Mouse (Mus musculus) forebrain, embryonic 14.5 days (tissue): ENCODE data around the gene 1500009C09Rik. TPM values are rescaled to one million over a fixed set of nuclear protein-coding genes. Genes with fewer than 3 reads are reported as not detected.

Experiments
- ATAC-seq: fragments of 200-750 bp; cut with Nextera tagmentation; 2 replicates; pipeline ENCODE4 v1.8.0; 2017; ENCODE audit warnings: mild to moderate bottlenecking, moderate library complexity
- DNase-seq: peaks from one replicate; pipeline ENCODE4 v3.0.0-alpha.2; 2015; ENCODE audit warnings: low spot score
- H3K27ac ChIP-seq: fragments of 300-500 bp; sonication (generic); 2 replicates; pipeline ENCODE4 v1.5.1; 2014; ENCODE audit warnings: low read depth, mild to moderate bottlenecking, control low read depth, low read length, moderate library complexity
- H3K27me3 ChIP-seq: fragments of 300-500 bp; sonication (generic); replicated peaks from 2 replicates; pipeline ENCODE4 v1.6.1; 2014; ENCODE audit warnings: low read length, control low read depth, mixed read lengths; ENCODE audit not compliant: control insufficient read depth, insufficient read depth
- H3K36me3 ChIP-seq: fragments of 300-500 bp; sonication (generic); 2 replicates; pipeline ENCODE4 v1.6.1; 2014; ENCODE audit warnings: low read length, control low read depth; ENCODE audit not compliant: control insufficient read depth, insufficient read depth
- H3K4me1 ChIP-seq: fragments of 300-500 bp; sonication (generic); 2 replicates; pipeline ENCODE4 v1.6.1; 2014; ENCODE audit warnings: antibody characterized with exemption, low read length, control low read depth; ENCODE audit not compliant: control insufficient read depth, insufficient read depth
- H3K4me2 ChIP-seq: fragments of 300-500 bp; sonication (generic); 2 replicates; pipeline ENCODE4 v1.6.1; 2014; ENCODE audit warnings: mild to moderate bottlenecking, control low read depth, low read length
- H3K4me3 ChIP-seq: fragments of 300-500 bp; sonication (generic); 2 replicates; pipeline ENCODE4 v1.5.1; 2014; ENCODE audit warnings: low read depth, low read length, control low read depth
- H3K9ac ChIP-seq: fragments of 300-500 bp; sonication (generic); 2 replicates; pipeline ENCODE4 v1.6.1; 2014; ENCODE audit warnings: mild to moderate bottlenecking, low read length, control low read depth, moderate library complexity
- H3K9me3 ChIP-seq: fragments of 300-500 bp; sonication (generic); replicated peaks from 2 replicates; pipeline ENCODE4 v1.6.1; 2016; ENCODE audit warnings: low read length, control low read depth, mixed read lengths; ENCODE audit not compliant: control insufficient read depth
- WGBS: fragments of 180-500 bp; shearing (Covaris S2); extraction: QIAGEN DNeasy Blood & Tissue Kit; methylation state at CpG from one replicate; pipeline ENCODE4 v1.1.7; 2014; 5-methylcytosine and 5-hydroxymethylcytosine counted together
- polyA plus RNA-seq: library from polyadenylated mRNA; unstranded; fragments of >200 nt; fragmentation: Nextera tagmentation; extraction: Ambion mirVana; gene quantifications from 2 replicates; pipeline ENCODE4 v1.2.1, GENCODE M21; 2014

Gene 1500009C09Rik
- polyA plus RNA-seq = 13.2 and 19.3 TPM in 2 replicates

DNA sequence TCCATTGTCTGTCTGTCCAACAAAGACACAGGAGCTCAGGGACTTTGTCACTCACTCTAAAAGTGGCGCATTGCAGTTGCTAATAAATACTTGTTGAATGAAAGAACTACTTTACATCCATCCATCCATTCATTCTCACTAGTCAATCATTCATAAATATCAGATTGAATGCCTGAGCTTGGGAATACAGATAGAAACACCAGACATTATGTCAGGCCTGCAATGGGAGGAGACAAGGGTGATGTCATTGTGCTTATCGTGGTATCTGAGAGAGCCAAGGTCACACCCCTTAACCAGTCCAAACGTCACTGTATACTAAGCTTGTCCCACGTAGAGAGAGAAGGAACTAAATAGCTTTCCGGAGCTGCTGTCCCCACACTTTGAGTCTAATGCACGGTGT is at the start of gene 1500009C09Rik:
TSS of gene 1500009C09Rik (plus strand) at position 301 of the 400 bp plus-strand sequence.
- no peak within 1 kb of the TSS for H3K9ac ChIP-seq
- no peak for ATAC-seq

DNA sequence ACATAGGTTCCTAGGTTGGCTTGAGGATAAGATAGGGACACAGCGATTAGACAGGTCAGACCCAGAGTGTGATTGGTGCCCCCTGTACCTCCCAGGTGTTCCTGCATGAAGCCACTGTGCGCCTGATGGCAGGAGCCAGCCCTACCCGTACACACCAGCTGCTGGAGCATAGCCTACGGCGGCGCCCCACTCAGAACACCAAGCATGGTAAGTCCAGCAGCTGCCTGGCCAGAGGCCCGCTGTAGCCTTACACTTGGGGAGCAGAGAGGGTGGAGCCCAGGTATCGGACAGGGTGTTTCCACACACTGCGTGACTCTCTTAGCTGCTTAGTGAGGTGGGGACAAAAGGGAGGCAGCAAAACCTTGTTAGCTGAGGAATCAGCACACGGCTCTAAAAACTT is 49.1 kb upstream of the 1500009C09Rik start:
- Histone ChIP-seq H3K4me3 (no peak overlapping the region), H3K27ac (no peak overlapping the region), H3K4me2 (no peak overlapping the region), H3K4me1 (peaks cover 15% of the 10 kb centered on the region), H3K36me3 (peaks cover 80% of the 10 kb centered on the region), H3K9me3 (no peaks in the 10 kb centered on the region), H3K27me3 (peaks cover 20% of the 10 kb centered on the region), H3K9ac (no peak overlapping the region)
- ATAC-seq = no peak
- no peak for DNase-seq
- WGBS = 91% methylated on average over 10 of the region's 10 CpGs

More for the DNA sequence above, at the start of gene 1500009C09Rik:
- no peak within 1 kb of the TSS for H3K27ac ChIP-seq
- no peak for DNase-seq
- H3K27me3 ChIP-seq = no peaks in the 10 kb centered on the region
- no peaks in the 10 kb centered on the region for H3K9me3 ChIP-seq
- 86% methylated on average over 6 of the region's 6 CpGs for WGBS
- H3K4me2 ChIP-seq = no peak within 1 kb of the TSS
- H3K4me3 ChIP-seq = no peak within 1 kb of the TSS
- H3K36me3 ChIP-seq = no peaks in the 10 kb centered on the region
- peaks cover 10% of the 10 kb centered on the region for H3K4me1 ChIP-seq

DNA sequence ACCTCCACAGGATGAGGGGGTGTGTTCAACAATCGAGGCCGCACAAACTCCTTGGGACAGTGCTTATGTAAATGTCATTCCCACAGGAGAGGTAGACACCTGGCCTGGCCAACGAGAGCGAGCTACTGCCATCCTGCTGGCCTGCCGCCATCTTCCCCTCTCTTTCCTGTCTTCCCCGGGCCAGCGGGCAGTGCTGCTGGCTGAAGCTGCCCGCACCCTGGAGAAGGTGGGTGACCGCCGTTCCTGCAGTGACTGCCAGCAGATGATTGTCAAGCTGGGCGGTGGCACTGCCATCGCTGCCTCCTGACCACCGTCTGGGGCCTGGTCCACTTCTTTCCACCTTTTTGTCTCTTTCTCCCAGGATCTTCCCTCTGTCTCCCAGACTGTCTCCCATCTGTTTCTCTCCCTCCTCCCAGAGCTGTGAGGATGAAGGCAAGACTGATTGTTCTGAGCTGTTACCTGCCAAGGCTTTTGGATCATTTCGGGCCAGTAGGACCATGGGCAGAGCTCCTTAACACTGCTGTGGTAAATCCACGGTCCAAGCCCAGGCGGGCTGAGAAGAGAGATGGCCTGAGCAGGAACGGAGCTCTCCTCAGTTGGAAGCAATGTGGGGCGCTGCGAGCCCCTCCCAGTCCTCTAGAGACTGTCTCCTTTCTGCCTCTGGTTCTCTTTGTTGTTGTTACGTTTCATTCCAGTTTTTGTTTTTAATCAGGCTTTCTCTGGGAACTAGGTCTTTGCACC is 48.4 kb upstream of the 1500009C09Rik start:
- DNase-seq (no peak), ATAC-seq (no peak)
- no peak overlapping the region for H3K27ac ChIP-seq
- peaks cover 25% of the 10 kb centered on the region for H3K27me3 ChIP-seq
- H3K9me3 ChIP-seq = no peaks in the 10 kb centered on the region
- no peak overlapping the region for H3K4me3 ChIP-seq
- WGBS = 65% methylated on average over 20 of the region's 20 CpGs
- no peak overlapping the region for H3K9ac ChIP-seq
- H3K36me3 ChIP-seq = peaks cover 73% of the 10 kb centered on the region
- H3K4me2 ChIP-seq = no peak overlapping the region
- peaks cover 15% of the 10 kb centered on the region for H3K4me1 ChIP-seq

DNA sequence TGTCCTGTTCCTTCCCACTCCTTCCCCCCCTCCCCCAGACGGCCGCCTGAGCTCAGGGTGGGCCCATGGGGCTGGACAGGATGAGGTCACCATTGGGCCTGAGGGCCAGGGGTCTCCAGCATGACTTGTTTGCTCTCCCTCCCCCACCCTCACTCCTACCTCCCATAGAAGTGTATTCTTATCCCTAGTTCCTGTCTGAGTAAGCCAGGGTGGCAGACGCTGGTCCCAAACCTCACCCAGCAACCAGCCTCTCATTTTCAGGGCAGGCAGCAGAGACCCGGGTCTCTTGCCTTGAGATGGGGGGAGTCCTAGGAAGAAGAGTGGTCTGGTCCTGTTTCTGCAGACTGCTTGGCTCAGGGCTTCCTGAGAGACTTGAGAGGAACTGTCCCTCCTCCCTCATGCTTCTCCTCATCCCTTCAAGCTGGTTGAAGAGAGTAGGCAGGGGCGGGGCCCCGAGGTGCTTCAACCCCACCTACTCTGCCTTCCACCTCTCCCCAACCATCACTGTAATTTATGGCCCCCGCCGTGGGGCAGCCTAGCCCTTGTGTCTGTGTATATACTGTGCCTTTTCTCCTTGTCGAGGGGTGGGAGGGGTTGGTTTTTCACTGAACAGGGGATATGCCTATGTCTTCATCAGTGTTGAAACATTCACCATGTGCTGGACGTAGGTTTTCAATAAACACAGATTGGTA is 47.4 kb upstream of the 1500009C09Rik start:
- DNase-seq (no peak), ATAC-seq (no peak)
- H3K4me1 ChIP-seq = peaks cover 15% of the 10 kb centered on the region
- peaks cover 29% of the 10 kb centered on the region for H3K27me3 ChIP-seq
- H3K9me3 ChIP-seq = no peaks in the 10 kb centered on the region
- no peak overlapping the region for H3K4me3 ChIP-seq
- H3K4me2 ChIP-seq = no peak overlapping the region
- peaks cover 63% of the 10 kb centered on the region for H3K36me3 ChIP-seq
- H3K9ac ChIP-seq = no peak overlapping the region
- H3K27ac ChIP-seq = no peak overlapping the region
- WGBS = 74% methylated on average over 10 of the region's 10 CpGs

DNA sequence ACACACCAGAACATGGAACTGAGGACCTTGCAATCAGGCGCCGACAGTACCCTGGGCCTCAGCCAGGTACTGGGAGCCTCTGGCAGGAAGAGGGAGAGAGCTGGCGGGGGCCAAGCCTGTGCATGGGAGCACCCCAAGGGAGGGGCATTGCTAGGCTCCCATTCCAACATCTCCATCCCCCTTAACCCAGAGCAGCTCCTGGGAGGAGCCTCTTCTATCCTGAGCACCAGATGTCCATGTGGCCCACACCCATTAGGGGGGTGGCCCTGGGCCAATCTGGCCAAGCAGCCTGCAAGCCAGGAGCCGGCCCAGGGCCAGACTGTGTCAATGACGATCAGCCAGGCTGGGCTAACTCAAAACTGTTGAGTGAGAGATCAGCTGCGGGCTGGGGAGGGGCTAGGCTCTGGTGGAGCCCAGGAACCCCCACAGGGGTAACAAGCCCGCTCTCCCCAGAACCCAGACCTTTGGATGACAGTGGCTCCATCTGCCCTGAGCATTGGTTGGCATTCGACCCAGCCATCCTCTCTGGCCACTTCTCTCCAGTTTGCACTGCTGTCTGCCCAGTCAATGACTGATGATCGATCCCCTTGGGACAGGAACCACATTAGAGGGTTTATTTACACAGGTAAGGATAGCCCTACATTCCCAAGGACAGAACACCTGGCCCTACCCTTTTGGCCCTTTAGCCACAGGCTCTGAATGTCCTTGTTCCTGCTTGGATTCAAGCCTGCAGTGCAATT is 45.7 kb upstream of the 1500009C09Rik start:
- Histone ChIP-seq H3K27me3 (peaks cover 44% of the 10 kb centered on the region), H3K9me3 (no peaks in the 10 kb centered on the region), H3K9ac (no peak overlapping the region), H3K4me2 (no peak overlapping the region), H3K27ac (no peak overlapping the region), H3K4me3 (no peak overlapping the region), H3K4me1 (peaks cover 15% of the 10 kb centered on the region), H3K36me3 (peaks cover 47% of the 10 kb centered on the region)
- peak; percentile 86 for ATAC-seq
- peak; percentile 82 for DNase-seq
- WGBS = 48% methylated on average over 9 of the region's 9 CpGs

DNA sequence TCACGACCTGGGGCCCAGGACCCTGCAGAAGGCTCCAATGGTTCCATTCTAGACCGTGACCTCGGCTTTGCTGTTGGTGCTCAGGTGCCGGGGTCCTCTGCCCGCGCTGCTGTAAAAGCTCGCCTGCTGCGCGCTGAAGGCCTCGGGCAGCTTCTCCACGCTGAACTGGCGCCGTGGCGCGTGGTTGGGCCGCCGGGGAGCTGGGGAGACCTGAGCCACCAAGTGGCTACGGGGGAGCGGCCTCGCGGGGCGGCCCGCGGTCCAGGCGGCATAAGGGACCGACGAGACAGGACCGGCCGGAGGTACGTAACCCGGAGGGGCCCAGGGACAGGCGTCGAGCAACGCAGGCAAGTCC is 45.1 kb upstream of the 1500009C09Rik start:
- no peaks in the 10 kb centered on the region for H3K9me3 ChIP-seq
- H3K36me3 ChIP-seq = peaks cover 42% of the 10 kb centered on the region
- H3K4me1 ChIP-seq = peaks cover 20% of the 10 kb centered on the region
- DNase-seq (no peak), ATAC-seq (no peak)
- no peak overlapping the region for H3K27ac ChIP-seq
- H3K4me2 ChIP-seq = no peak overlapping the region
- H3K9ac ChIP-seq = no peak overlapping the region
- peaks cover 50% of the 10 kb centered on the region for H3K27me3 ChIP-seq
- 15% methylated on average over 34 of the region's 34 CpGs for WGBS
- no peak overlapping the region for H3K4me3 ChIP-seq

DNA sequence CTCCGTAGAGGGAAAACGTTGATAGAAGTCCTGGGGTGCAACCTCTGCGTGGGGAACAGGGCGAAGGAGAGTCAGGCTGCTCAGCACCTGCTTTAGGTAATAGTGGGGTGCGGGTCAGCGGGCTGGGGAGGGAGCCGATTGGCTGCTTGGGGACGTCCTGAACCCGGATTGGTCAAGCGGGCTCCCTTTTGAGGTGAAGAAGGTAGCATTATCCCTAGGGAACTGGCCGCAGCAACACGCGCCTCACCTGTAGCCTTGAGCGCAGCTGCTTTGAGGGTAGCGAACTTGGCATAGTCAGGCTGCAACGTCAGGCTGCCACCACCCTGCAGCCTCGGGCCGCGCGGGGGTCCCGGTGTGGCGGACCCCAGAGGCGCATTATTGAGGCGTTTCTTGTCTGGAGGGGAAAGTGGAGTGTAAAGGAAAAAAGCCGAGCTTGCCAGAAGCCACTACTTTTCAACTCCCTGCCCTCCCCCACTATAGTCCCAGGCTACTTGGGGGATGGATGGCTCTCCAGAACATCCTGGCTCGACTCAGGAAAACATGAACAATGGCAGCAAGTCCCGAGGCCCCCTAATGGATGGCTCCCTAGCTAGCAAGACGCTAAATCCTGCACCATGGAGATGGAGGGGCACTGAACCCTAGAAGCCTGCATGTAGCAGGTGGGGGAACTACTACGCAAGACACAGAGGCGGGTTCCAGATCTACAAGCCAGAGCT is 44.5 kb upstream of the 1500009C09Rik start:
- peaks cover 23% of the 10 kb centered on the region for H3K4me1 ChIP-seq
- H3K4me3 ChIP-seq = no peak overlapping the region
- 15% methylated on average over 30 of the region's 30 CpGs for WGBS
- H3K4me2 ChIP-seq = no peak overlapping the region
- H3K9me3 ChIP-seq = no peaks in the 10 kb centered on the region
- H3K9ac ChIP-seq = no peak overlapping the region
- DNase-seq = no peak
- no peak overlapping the region for H3K27ac ChIP-seq
- peaks cover 55% of the 10 kb centered on the region for H3K27me3 ChIP-seq
- H3K36me3 ChIP-seq = peaks cover 36% of the 10 kb centered on the region
- no peak for ATAC-seq

DNA sequence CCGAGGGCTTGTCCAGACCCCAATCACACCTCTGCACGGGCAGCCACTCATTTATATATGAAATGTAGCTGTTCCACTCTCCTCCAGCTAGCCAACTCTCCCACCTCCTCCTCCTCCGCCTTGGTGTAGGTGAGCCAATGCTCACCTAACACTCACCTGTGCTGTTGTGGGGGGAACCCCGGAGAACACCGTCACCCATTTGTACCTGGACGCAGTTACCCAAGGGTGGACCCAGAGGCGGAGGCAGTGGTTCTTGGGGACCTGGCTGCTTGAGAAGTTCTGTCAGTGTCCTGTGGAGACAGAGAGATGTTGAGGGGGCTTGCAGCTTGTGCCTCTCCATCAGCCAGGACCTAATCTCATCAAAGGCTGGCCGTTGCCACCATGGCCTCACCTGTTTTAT is 43.9 kb upstream of the 1500009C09Rik start:
- peaks cover 62% of the 10 kb centered on the region for H3K27me3 ChIP-seq
- WGBS = 80% methylated on average over 8 of the region's 8 CpGs
- peaks cover 23% of the 10 kb centered on the region for H3K4me1 ChIP-seq

More for the DNA sequence above, 43.9 kb upstream of the 1500009C09Rik start:
- ATAC-seq (no peak), DNase-seq (no peak)
- H3K4me2 ChIP-seq = no peak overlapping the region
- H3K36me3 ChIP-seq = peaks cover 30% of the 10 kb centered on the region
- H3K9me3 ChIP-seq = no peaks in the 10 kb centered on the region
- no peak overlapping the region for H3K9ac ChIP-seq
- no peak overlapping the region for H3K27ac ChIP-seq
- H3K4me3 ChIP-seq = no peak overlapping the region
